Mouse (Mus musculus) lung, embryonic 14.5 days (tissue): ENCODE results near the gene Pxylp1. TPM values are rescaled to one million over a fixed set of nuclear protein-coding genes. Genes with fewer than 3 reads are reported as not detected.

Source experiments
- ATAC-seq: fragments of 200-750 bp; cut with Nextera tagmentation; 2 replicates; pipeline ENCODE4 v1.8.0; 2017; ENCODE audit warnings: mild to moderate bottlenecking, moderate TSS enrichment, moderate library complexity; ENCODE audit not compliant: insufficient read depth
- DNase-seq: peaks from one replicate; pipeline ENCODE4 v3.0.0-alpha.2; 2015
- H3K27ac ChIP-seq: fragments of 300-500 bp; sonication (generic); 2 replicates; pipeline ENCODE4 v1.5.1; 2014; ENCODE audit warnings: low read depth, mild to moderate bottlenecking, moderate library complexity
- H3K27me3 ChIP-seq: fragments of 300-500 bp; sonication (generic); 2 replicates; pipeline ENCODE4 v1.6.1; 2014; ENCODE audit warnings: low read length, control low read depth; ENCODE audit not compliant: insufficient read depth
- H3K36me3 ChIP-seq: fragments of 300-500 bp; sonication (generic); 2 replicates; pipeline ENCODE4 v1.6.1; 2014; ENCODE audit warnings: control low read depth; ENCODE audit not compliant: insufficient read depth
- H3K4me1 ChIP-seq: fragments of 300-500 bp; sonication (generic); 2 replicates; pipeline ENCODE4 v1.6.1; 2014; ENCODE audit warnings: antibody characterized with exemption, control low read depth; ENCODE audit not compliant: insufficient read depth
- H3K4me2 ChIP-seq: fragments of 300-500 bp; sonication (generic); 2 replicates; pipeline ENCODE4 v1.6.1; 2014; ENCODE audit warnings: mild to moderate bottlenecking
- H3K4me3 ChIP-seq: fragments of 300-500 bp; sonication (generic); 2 replicates; pipeline ENCODE4 v1.5.1; 2014; ENCODE audit warnings: low read depth, low read length
- H3K9ac ChIP-seq: fragments of 300-500 bp; sonication (generic); 2 replicates; pipeline ENCODE4 v1.6.1; 2014
- H3K9me3 ChIP-seq: fragments of 300-500 bp; sonication (generic); 2 replicates; pipeline ENCODE4 v1.6.1; 2016; ENCODE audit warnings: low read depth, low read length, control low read depth
- CTCF ChIP-seq: IDR thresholded peaks from 2 replicates; pipeline ENCODE4 v1.5.1; 2016; ENCODE audit warnings: antibody characterized with exemption, low read depth
- WGBS: fragments of 180-500 bp; shearing (Covaris S2); extraction: QIAGEN DNeasy Blood & Tissue Kit; methylation state at CpG from one replicate; pipeline ENCODE4 v1.1.7; 2014; 5-methylcytosine and 5-hydroxymethylcytosine counted together
- polyA plus RNA-seq: library from polyadenylated mRNA; unstranded; fragments of >200 nt; fragmentation: Nextera tagmentation; extraction: Ambion mirVana; gene quantifications from 2 replicates; pipeline ENCODE4 v1.2.1, GENCODE M21; 2014

Pxylp1 gene
- polyA plus RNA-seq, 1 experiment from 2014 or later: 17.4 TPM

- 54% methylated on average over 5 of the region's 5 CpGs for WGBS
- ATAC-seq (no peak), DNase-seq (no peak)
- TF ChIP-seq CTCF: no peak
- Histone ChIP-seq H3K27ac (no peak overlapping the region), H3K4me3 (no peak overlapping the region), H3K9ac (no peak overlapping the region), H3K4me1 (no peaks in the 10 kb centered on the region), H3K36me3 (no peaks in the 10 kb centered on the region), H3K9me3 (no peaks in the 10 kb centered on the region), H3K4me2 (no peak overlapping the region), H3K27me3 (no peaks in the 10 kb centered on the region)
Observed at GRCm38 (mm10) chr9:96849012-96849411, 43.5 kb downstream of the Pxylp1 start.

- H3K9me3 ChIP-seq: no peaks in the 10 kb centered on the region
- no peak overlapping the region for H3K9ac ChIP-seq
- no peak for ATAC-seq
- H3K27me3 ChIP-seq: no peaks in the 10 kb centered on the region
- H3K4me3 ChIP-seq: no peak overlapping the region
- 82% methylated on average over 8 of the region's 8 CpGs for WGBS
- H3K4me1 ChIP-seq: no peaks in the 10 kb centered on the region
- H3K36me3 ChIP-seq: no peaks in the 10 kb centered on the region
- no peak overlapping the region for H3K4me2 ChIP-seq
- no peak for TF ChIP-seq CTCF
- DNase-seq: no peak
- H3K27ac ChIP-seq: no peak overlapping the region
Observed at GRCm38 (mm10) chr9:96846361-96846760, 46.1 kb downstream of the Pxylp1 start.

- Histone ChIP-seq H3K9ac (no peak overlapping the region), H3K4me3 (no peak overlapping the region), H3K36me3 (no peaks in the 10 kb centered on the region), H3K4me2 (no peak overlapping the region), H3K4me1 (no peaks in the 10 kb centered on the region), H3K27me3 (no peaks in the 10 kb centered on the region), H3K9me3 (no peaks in the 10 kb centered on the region), H3K27ac (no peak overlapping the region)
- no peak for TF ChIP-seq CTCF
- 45% methylated on average over 3 of the region's 3 CpGs for WGBS
- DNase-seq (peak; percentile 90), ATAC-seq (peak; percentile 92)
Observed at GRCm38 (mm10) chr9:96844798-96845209, 47.7 kb downstream of the Pxylp1 start.

GRCm38 (mm10) chr9:96839376-96839775 lies 53.1 kb downstream of the Pxylp1 start:
- WGBS: 87% methylated on average over 5 of the region's 5 CpGs
- no peak overlapping the region for H3K4me3 ChIP-seq
- no peak overlapping the region for H3K4me2 ChIP-seq
- no peak for ATAC-seq
- H3K9me3 ChIP-seq: no peaks in the 10 kb centered on the region
- no peak for TF ChIP-seq CTCF
- H3K36me3 ChIP-seq: no peaks in the 10 kb centered on the region
- no peak overlapping the region for H3K9ac ChIP-seq
- no peaks in the 10 kb centered on the region for H3K27me3 ChIP-seq
- no peak for DNase-seq
- no peak overlapping the region for H3K27ac ChIP-seq
- H3K4me1 ChIP-seq: no peaks in the 10 kb centered on the region

GRCm38 (mm10) chr9:96838864-96839263 lies 53.6 kb downstream of the Pxylp1 start:
- peak; percentile 75 for TF ChIP-seq CTCF
- Histone ChIP-seq H3K4me3 (no peak overlapping the region), H3K36me3 (no peaks in the 10 kb centered on the region), H3K27me3 (no peaks in the 10 kb centered on the region), H3K9me3 (no peaks in the 10 kb centered on the region), H3K9ac (no peak overlapping the region), H3K4me1 (no peaks in the 10 kb centered on the region), H3K4me2 (no peak overlapping the region), H3K27ac (no peak overlapping the region)
- 34% methylated on average over 10 of the region's 10 CpGs for WGBS
- DNase-seq (peak; percentile 63), ATAC-seq (peak; percentile 59)

- no peak overlapping the region for H3K4me3 ChIP-seq
- H3K4me2 ChIP-seq: no peak overlapping the region
- H3K9me3 ChIP-seq: no peaks in the 10 kb centered on the region
- 53% methylated on average over 20 of the region's 20 CpGs for WGBS
- H3K4me1 ChIP-seq: no peaks in the 10 kb centered on the region
- H3K27ac ChIP-seq: no peak overlapping the region
- no peaks in the 10 kb centered on the region for H3K27me3 ChIP-seq
- DNase-seq: no peak
- ATAC-seq: no peak
- no peaks in the 10 kb centered on the region for H3K36me3 ChIP-seq
- no peak for TF ChIP-seq CTCF
- no peak overlapping the region for H3K9ac ChIP-seq
Observed at GRCm38 (mm10) chr9:96837781-96838420, 54.6 kb downstream of the Pxylp1 start.

- DNase-seq: no peak
- H3K4me2 ChIP-seq: no peak overlapping the region
- ATAC-seq: peak; percentile 10; the same call in 1 of the 2 replicates
- H3K27me3 ChIP-seq: no peaks in the 10 kb centered on the region
- H3K27ac ChIP-seq: no peak overlapping the region
- 32% methylated on average over 8 of the region's 8 CpGs for WGBS
- no peak overlapping the region for H3K4me3 ChIP-seq
- H3K9me3 ChIP-seq: no peaks in the 10 kb centered on the region
- H3K9ac ChIP-seq: no peak overlapping the region
- no peaks in the 10 kb centered on the region for H3K36me3 ChIP-seq
- TF ChIP-seq CTCF: no peak
- no peaks in the 10 kb centered on the region for H3K4me1 ChIP-seq
Observed at GRCm38 (mm10) chr9:96836984-96837383, 55.5 kb downstream of the Pxylp1 start.
